ENCODE assay signal across 31 mouse cellular contexts in genomic region chr6:94568040-94568439, GRCm38 (mm10).
DNase-seq lines count a peak whose midpoint lies in the region; ATAC-seq and TF ChIP-seq lines count a peak whose summit lies in the region.
"Had no signal": no experiment of that assay in that cellular context is flagged by ENCODE, and none has a peak within 500 bp of the region (broad histone marks: within the 10 kb centered on the region; RNA-seq: fewer than 3 reads in every experiment).

No protein-coding gene starts in this region.

- no peak overlapping the region for H3K4me3 ChIP-seq in heart, embryonic 12.5 days
- H3K4me3 ChIP-seq in lung, postnatal 0 days (ENCODE audit: low read depth, low read length) = no peak overlapping the region
- H3K4me3 ChIP-seq: embryonic facial prominence, embryonic 15.5 days; gastrocnemius, adult 2 months; heart, adult 2 months; heart, embryonic 15.5 days had no signal

- H3K4me1 ChIP-seq in heart, embryonic 12.5 days (replicated peaks) = peaks cover 4% of the 10 kb centered on the region
- no peaks in the 10 kb centered on the region for H3K4me1 ChIP-seq in lung, postnatal 0 days (ENCODE audit: insufficient read depth, low read depth, low read length)
- H3K4me1 ChIP-seq: embryonic facial prominence, embryonic 15.5 days had no signal

- no peaks in the 10 kb centered on the region for H3K9me3 ChIP-seq in heart, embryonic 12.5 days (replicated peaks)
- no peaks in the 10 kb centered on the region for H3K9me3 ChIP-seq in lung, postnatal 0 days (ENCODE audit: low read length)
- H3K9me3 ChIP-seq: embryonic facial prominence, embryonic 15.5 days; G1E; heart, embryonic 15.5 days had no signal

- no peak for ATAC-seq in heart, embryonic 12.5 days (ENCODE audit: insufficient number of reproducible peaks, low FRiP score)
- ATAC-seq in lung, postnatal 0 days = no peak
- ATAC-seq in granulocyte monocyte progenitor cell, adult 5-6 weeks (replicated peaks; ENCODE audit: poor library complexity, severe bottlenecking) = peak; percentile 58
- ATAC-seq: forebrain, embryonic 14.5 days; forebrain, postnatal 0 days; hindbrain, postnatal 0 days; inflammation-experienced regulatory T-cells, adult 6 months; intestine, embryonic 16.5 days; Patski had no signal

- no peak for TF ChIP-seq CTCF in lung, postnatal 0 days (IDR thresholded peaks at IDR 0.05)

- no peaks in the 10 kb centered on the region for H3K36me3 ChIP-seq in heart, embryonic 12.5 days
- H3K36me3 ChIP-seq in lung, postnatal 0 days (ENCODE audit: insufficient read depth, low read length) = no peaks in the 10 kb centered on the region
- H3K36me3 ChIP-seq: embryonic facial prominence, embryonic 15.5 days; heart, embryonic 15.5 days had no signal

- no peak overlapping the region for H3K9ac ChIP-seq in heart, embryonic 12.5 days
- H3K9ac ChIP-seq in lung, postnatal 0 days (replicated peaks; ENCODE audit: low read depth) = no peak overlapping the region
- H3K9ac ChIP-seq: embryonic facial prominence, embryonic 15.5 days; forebrain, postnatal 0 days; heart, embryonic 15.5 days; hindbrain, embryonic 14.5 days had no signal

- H3K4me2 ChIP-seq in heart, embryonic 12.5 days = no peak overlapping the region
- no peak overlapping the region for H3K4me2 ChIP-seq in lung, postnatal 0 days (replicated peaks; ENCODE audit: low read depth, low read length)
- H3K4me2 ChIP-seq: embryonic facial prominence, embryonic 15.5 days; heart, embryonic 11.5 days; heart, embryonic 15.5 days; hindbrain, embryonic 14.5 days had no signal

- no peak overlapping the region for H3K27ac ChIP-seq in heart, embryonic 12.5 days (ENCODE audit: poor library complexity, severe bottlenecking)
- H3K27ac ChIP-seq in lung, postnatal 0 days (ENCODE audit: low read length) = no peak overlapping the region
- H3K27ac ChIP-seq: embryonic facial prominence, embryonic 15.5 days; gastrocnemius, adult 2 months; heart, adult 2 months; heart, embryonic 15.5 days; hindbrain, embryonic 14.5 days; hindbrain, postnatal 0 days had no signal

- DNase-seq in heart, postnatal 4 days = peak; percentile 0
- DNase-seq in lung, postnatal 36 days = peak; percentile 14
- DNase-seq in lung, postnatal 0 days (ENCODE audit: low spot score) = no peak
- no peak for DNase-seq in cerebellum, adult 9-10 months
- DNase-seq in thymus, adult 18-20 months = no peak
- DNase-seq: adrenal gland, adult 2 months; adrenal gland, postnatal 14 days; cerebellum, adult 11 months; cerebellum, adult 2 months; cerebellum, postnatal 10 days; cerebellum, postnatal 36 days; embryo, embryonic 11 days; forebrain, postnatal 0 days; gastrocnemius, adult 2 months; gastrocnemius, postnatal 14 days; heart, adult 2 months; heart, postnatal 10 days; heart, postnatal 36 days had no signal

- no peaks in the 10 kb centered on the region for H3K27me3 ChIP-seq in heart, embryonic 12.5 days (replicated peaks)
- H3K27me3 ChIP-seq in lung, postnatal 0 days (replicated peaks; ENCODE audit: insufficient read depth, low read length) = no peaks in the 10 kb centered on the region
- H3K27me3 ChIP-seq: CH12.LX; embryonic facial prominence, embryonic 15.5 days; heart, embryonic 15.5 days; Patski had no signal

- WGBS in heart, embryonic 12.5 days = 89% methylated on average over 2 of the region's 2 CpGs
- WGBS in lung, postnatal 0 days = 90% methylated on average over 2 of the region's 2 CpGs

- TF ChIP-seq EP300 in lung, postnatal 0 days (IDR thresholded peaks at IDR 0.05) = no peak

Comparison
In these comparisons a context has a peak if more than half of its experiments do, and no peak if none do; other contexts are left out.
1. DNase-seq: peak in heart, postnatal 4 days (single experiment) and lung, postnatal 36 days (single experiment); none in lung, postnatal 0 days (single experiment), cerebellum, adult 9-10 months (single experiment) and thymus, adult 18-20 months (0 of 2).